Mouse (Mus musculus): Measurements from ENCODE around the gene Cep97.

DNA sequence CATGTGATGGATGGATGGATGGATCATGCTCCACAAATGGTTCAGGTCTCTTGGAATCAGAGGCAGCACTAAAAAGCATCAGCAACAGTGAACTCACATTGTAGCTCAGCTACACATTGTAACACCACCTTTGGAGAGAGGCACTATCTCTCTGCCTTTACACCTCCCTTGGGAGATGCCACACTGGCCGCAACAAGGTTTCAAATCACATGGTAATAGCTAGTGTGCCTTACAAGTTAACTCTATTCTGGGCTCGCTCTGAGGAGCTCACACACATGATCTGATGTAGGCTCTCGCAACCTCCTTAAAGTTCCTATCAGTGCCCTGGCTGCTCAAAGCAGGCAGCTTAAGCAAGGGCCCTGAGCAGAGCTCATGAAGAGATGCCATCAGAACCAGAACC lies 84.2 kb downstream of the Cep97 start:
- TF ChIP-seq POLR2A (IDR thresholded peaks at IDR 0.05; ENCODE audit: insufficient read depth, low read depth, low read length), result no peak
- no peak for TF ChIP-seq CTCF (IDR thresholded peaks at IDR 0.05; ENCODE audit: insufficient read depth, low read depth, low read length)

Measured in olfactory bulb, adult 2 months (tissue).